ENCODE assay signal across 9 mouse cellular contexts in the genomic region with DNA sequence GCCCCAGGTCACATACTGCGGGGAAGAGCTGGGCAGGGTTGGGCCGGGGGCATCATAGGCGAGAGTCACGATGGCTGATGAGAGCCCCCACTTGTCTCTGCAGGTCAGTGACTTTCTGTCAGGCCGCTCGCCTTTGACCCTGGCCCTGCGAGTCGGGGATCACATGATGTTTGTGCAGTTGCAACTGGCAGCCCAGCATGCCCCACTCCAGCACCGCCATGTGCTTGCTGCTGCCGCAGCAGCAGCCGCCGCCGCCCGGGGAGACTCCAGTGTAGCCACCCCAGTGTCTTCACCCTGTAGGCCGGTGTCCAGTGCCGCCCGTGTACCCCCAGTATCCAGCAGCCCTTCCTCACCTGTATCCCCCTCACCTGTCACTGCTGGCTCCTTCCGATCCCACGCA. TPM values are rescaled to one million over a fixed set of nuclear protein-coding genes. Genes with fewer than 3 reads are reported as not detected.
DNase-seq lines count a peak whose midpoint lies in the region; ATAC-seq and TF ChIP-seq lines count a peak whose summit lies in the region.
"Had no signal": no experiment of that assay in that cellular context is flagged by ENCODE, and none has a peak within 500 bp of the region (broad histone marks: within the 10 kb centered on the region; RNA-seq: fewer than 3 reads in every experiment).

No protein-coding gene starts in this region.

- no peak for TF ChIP-seq EP300 in liver, embryonic 14.5 days (IDR thresholded peaks at IDR 0.05; ENCODE audit: low read depth)

- TF ChIP-seq CTCF in C2C12 (IDR thresholded peaks at IDR 0.05; ENCODE audit: control insufficient read depth, insufficient read depth, insufficient read length): no peak
- TF ChIP-seq CTCF in intestine, postnatal 0 days (IDR thresholded peaks at IDR 0.05; ENCODE audit: low read depth): no peak
- TF ChIP-seq CTCF in liver, embryonic 14.5 days (IDR thresholded peaks at IDR 0.05; ENCODE audit: low read depth): no peak
- TF ChIP-seq CTCF in thymus, adult 2 months (IDR thresholded peaks at IDR 0.05; ENCODE audit: borderline replicate concordance, control insufficient read depth, extremely low read depth, insufficient read depth, low read length, poor library complexity): no peak

- no peak for TF ChIP-seq POLR2A in thymus, adult 2 months (IDR thresholded peaks at IDR 0.05; ENCODE audit: control insufficient read depth, extremely low read depth, insufficient read depth, low read length, poor library complexity)

- H3K36me3 ChIP-seq in C2C12 (ENCODE audit: control insufficient read depth, insufficient read depth): peaks cover 88% of the 10 kb centered on the region
- peaks cover 71% of the 10 kb centered on the region for H3K36me3 ChIP-seq in embryonic facial prominence, embryonic 13.5 days
- peaks cover 69% of the 10 kb centered on the region for H3K36me3 ChIP-seq in intestine, postnatal 0 days (ENCODE audit: control insufficient read depth, insufficient read depth)
- H3K36me3 ChIP-seq in liver, embryonic 14.5 days (replicated peaks; ENCODE audit: control insufficient read depth, insufficient read depth, low read depth): peaks cover 54% of the 10 kb centered on the region
- peaks cover 47% of the 10 kb centered on the region for H3K36me3 ChIP-seq in thymus, adult 2 months (ENCODE audit: control insufficient read depth, insufficient read depth, low read length)

- H3K4me3 ChIP-seq in C2C12 (ENCODE audit: insufficient read depth, poor library complexity, severe bottlenecking): no peak overlapping the region
- H3K4me3 ChIP-seq in embryonic facial prominence, embryonic 13.5 days: peak overlapping the region; percentile 97; the same call in 1 of the 2 replicates
- H3K4me3 ChIP-seq in intestine, postnatal 0 days (ENCODE audit: low read depth, low read length): no peak overlapping the region
- no peak overlapping the region for H3K4me3 ChIP-seq in liver, embryonic 14.5 days (ENCODE audit: insufficient read depth in 1 of 2, low read depth in 2 of 2, low read length in 2 of 2)
- no peak overlapping the region for H3K4me3 ChIP-seq in thymus, adult 2 months (ENCODE audit: control insufficient read depth, insufficient read depth, low read length)
- H3K4me3 ChIP-seq: erythroblast, embryonic 14.5 days had no signal

- H3K27me3 ChIP-seq in C2C12 (ENCODE audit: control insufficient read depth, insufficient read depth, insufficient read length): no peaks in the 10 kb centered on the region
- H3K27me3 ChIP-seq in embryonic facial prominence, embryonic 13.5 days: no peaks in the 10 kb centered on the region
- no peaks in the 10 kb centered on the region for H3K27me3 ChIP-seq in intestine, postnatal 0 days (replicated peaks; ENCODE audit: control insufficient read depth, insufficient read depth, low read length)
- no peaks in the 10 kb centered on the region for H3K27me3 ChIP-seq in liver, embryonic 14.5 days (ENCODE audit: control insufficient read depth, insufficient read depth, low read length)
- no peaks in the 10 kb centered on the region for H3K27me3 ChIP-seq in thymus, adult 2 months (ENCODE audit: control insufficient read depth, insufficient read depth, low read length)

- peak overlapping the region; percentile 96; the same call in 1 of the 2 replicates for H3K9ac ChIP-seq in embryonic facial prominence, embryonic 13.5 days
- H3K9ac ChIP-seq in intestine, postnatal 0 days (ENCODE audit: low read depth, low read length): peak overlapping the region; percentile 31
- H3K9ac ChIP-seq in liver, embryonic 14.5 days (replicated peaks): no peak overlapping the region

- H3K79me2 ChIP-seq in C2C12 (ENCODE audit: control insufficient read depth, insufficient read depth): peaks cover 88% of the 10 kb centered on the region

- peaks cover 68% of the 10 kb centered on the region for H3K79me3 ChIP-seq in C2C12 (ENCODE audit: low read depth)

- 82% methylated on average over 19 of the region's 19 CpGs for WGBS in embryonic facial prominence, embryonic 13.5 days
- WGBS in intestine, postnatal 0 days: 70% methylated on average over 19 of the region's 19 CpGs
- 89% methylated on average over 19 of the region's 19 CpGs for WGBS in liver, embryonic 14.5 days (ENCODE audit: insufficient replicate concordance)
- 98% methylated on average over 19 of the region's 19 CpGs for WGBS in thymus, adult 2 months

- H3K27ac ChIP-seq in embryonic facial prominence, embryonic 13.5 days: peak overlapping the region; percentile 100
- peak overlapping the region; percentile 92 for H3K27ac ChIP-seq in intestine, postnatal 0 days (ENCODE audit: low read depth, low read length)
- H3K27ac ChIP-seq in liver, embryonic 14.5 days: no peak overlapping the region
- H3K27ac ChIP-seq in thymus, adult 2 months (ENCODE audit: control insufficient read depth, insufficient read depth, low read length): no peak overlapping the region

- intact Hi-C loops in gastrocnemius, postnatal 36 days (cut with DNase I): no loop called here

- no peak for DNase-seq in liver, embryonic 14.5 days (ENCODE audit: low read depth in 3 of 3, low spot score in 3 of 3)
- no peak for DNase-seq in left cerebral cortex, adult 18-20 months (ENCODE audit: low spot score in 2 of 2)
- no peak for DNase-seq in gastrocnemius, postnatal 36 days
- no peak for DNase-seq in cerebellum, postnatal 14 days
- DNase-seq in thymus, adult 2 months: no peak

- H3K4me1 ChIP-seq in embryonic facial prominence, embryonic 13.5 days: peaks cover 68% of the 10 kb centered on the region
- peaks cover 27% of the 10 kb centered on the region for H3K4me1 ChIP-seq in intestine, postnatal 0 days (replicated peaks; ENCODE audit: control insufficient read depth, insufficient read depth, low read length)
- H3K4me1 ChIP-seq in liver, embryonic 14.5 days (replicated peaks; ENCODE audit: control insufficient read depth in 2 of 2, insufficient read depth in 2 of 2, low read length in 1 of 2): peaks cover 6 to 7% of the 10 kb centered on the region in 2 experiments
- peaks cover 43% of the 10 kb centered on the region for H3K4me1 ChIP-seq in thymus, adult 2 months (replicated peaks; ENCODE audit: control insufficient read depth, insufficient read depth, low read length)

- peak overlapping the region; percentile 25 for H3ac ChIP-seq in C2C12 (ENCODE audit: control insufficient read depth, insufficient read length, low read depth)

- H3K4me2 ChIP-seq in embryonic facial prominence, embryonic 13.5 days: peak overlapping the region; percentile 98
- peak overlapping the region; percentile 86 for H3K4me2 ChIP-seq in intestine, postnatal 0 days (replicated peaks; ENCODE audit: low read depth)
- H3K4me2 ChIP-seq in liver, embryonic 14.5 days (ENCODE audit: low read depth): peak overlapping the region; percentile 99

- H3K9me3 ChIP-seq in embryonic facial prominence, embryonic 13.5 days: no peaks in the 10 kb centered on the region
- no peaks in the 10 kb centered on the region for H3K9me3 ChIP-seq in intestine, postnatal 0 days (ENCODE audit: control insufficient read depth)
- no peaks in the 10 kb centered on the region for H3K9me3 ChIP-seq in liver, embryonic 14.5 days (ENCODE audit: control insufficient read depth, low read length)

- no peak for ATAC-seq in embryonic facial prominence, embryonic 13.5 days (ENCODE audit: insufficient number of reproducible peaks, insufficient read depth, low FRiP score, low TSS enrichment, low read depth)
- no peak for ATAC-seq in intestine, postnatal 0 days
- ATAC-seq in liver, embryonic 14.5 days (ENCODE audit: insufficient read depth): no peak

RNA-seq across cellular contexts. Expression of gene Midn, which starts 5.6 kb away (rescaled TPM):
- 77.5 TPM for polyA plus RNA-seq in C2C12 (2012; fragmentation: generic; extraction: Trizol)
- 21.2 and 25.7 TPM in 2 replicates for polyA plus RNA-seq in embryonic facial prominence, embryonic 13.5 days (2015; fragmentation: Nextera tagmentation; extraction: Ambion mirVana)
- polyA plus RNA-seq in intestine, postnatal 0 days (2015; fragmentation: Nextera tagmentation; extraction: Ambion mirVana): 18.1 and 19.5 TPM in 2 replicates
- 9.1 and 10.3 TPM in 2 replicates for polyA plus RNA-seq in liver, embryonic 14.5 days (2012; rRNA removed)
- 5.1 and 5.7 TPM in 2 replicates for polyA plus RNA-seq in liver, embryonic 14.5 days (2014; fragmentation: Nextera tagmentation; extraction: Ambion mirVana)
- total RNA-seq in left cerebral cortex, adult 18-20 months (2021): 100 to 1,000 TPM; 105 TPM
- 10 to 100 TPM; 37.6 to 49.3 TPM for total RNA-seq in gastrocnemius, postnatal 36 days (2021)
- polyA plus RNA-seq in thymus, adult 2 months (2012; rRNA removed): 342 and 374 TPM in 2 replicates

RNA-seq across cellular contexts. Expression of gene Cirbp, which starts 12.1 kb away (rescaled TPM):
- 30.9 TPM for polyA plus RNA-seq in C2C12 (2012; fragmentation: generic; extraction: Trizol)
- polyA plus RNA-seq in embryonic facial prominence, embryonic 13.5 days (2015; fragmentation: Nextera tagmentation; extraction: Ambion mirVana): 142 and 162 TPM in 2 replicates
- polyA plus RNA-seq in intestine, postnatal 0 days (2015; fragmentation: Nextera tagmentation; extraction: Ambion mirVana): 222 and 228 TPM in 2 replicates
- polyA plus RNA-seq in liver, embryonic 14.5 days (2012; rRNA removed): 19.4 and 19.8 TPM in 2 replicates
- 10.1 and 10.7 TPM in 2 replicates for polyA plus RNA-seq in liver, embryonic 14.5 days (2014; fragmentation: Nextera tagmentation; extraction: Ambion mirVana)
- total RNA-seq in left cerebral cortex, adult 18-20 months (2021): 10 to 100 TPM; 89.7 to 94.6 TPM
- 10 to 100 TPM; 22.6 to 28.3 TPM for total RNA-seq in gastrocnemius, postnatal 36 days (2021)
- 173 and 193 TPM in 2 replicates for polyA plus RNA-seq in thymus, adult 2 months (2012; rRNA removed)

RNA-seq across cellular contexts. Expression of gene Cbarp, which starts 13.1 kb away (rescaled TPM):
- 12.1 TPM for polyA plus RNA-seq in C2C12 (2012; fragmentation: generic; extraction: Trizol)
- 6.8 and 9.8 TPM in 2 replicates for polyA plus RNA-seq in embryonic facial prominence, embryonic 13.5 days (2015; fragmentation: Nextera tagmentation; extraction: Ambion mirVana)
- 2.1 and 2.7 TPM in 2 replicates for polyA plus RNA-seq in intestine, postnatal 0 days (2015; fragmentation: Nextera tagmentation; extraction: Ambion mirVana)
- polyA plus RNA-seq in liver, embryonic 14.5 days (2012; rRNA removed): 1.8 and 2.2 TPM in 2 replicates
- polyA plus RNA-seq in liver, embryonic 14.5 days (2014; fragmentation: Nextera tagmentation; extraction: Ambion mirVana): 0.42 and 1.1 TPM in 2 replicates
- total RNA-seq in left cerebral cortex, adult 18-20 months (2021): 100 to 1,000 TPM; 418 to 437 TPM
- total RNA-seq in gastrocnemius, postnatal 36 days (2021): 1 to 10 TPM; 1.4 to 2.1 TPM
- 34.0 and 37.7 TPM in 2 replicates for polyA plus RNA-seq in thymus, adult 2 months (2012; rRNA removed)

RNA-seq across cellular contexts. Expression of gene Atp5d, which starts 15.3 kb away (rescaled TPM):
- 720 TPM for polyA plus RNA-seq in C2C12 (2012; fragmentation: generic; extraction: Trizol)
- polyA plus RNA-seq in embryonic facial prominence, embryonic 13.5 days (2015; fragmentation: Nextera tagmentation; extraction: Ambion mirVana): 491 and 513 TPM in 2 replicates
- polyA plus RNA-seq in intestine, postnatal 0 days (2015; fragmentation: Nextera tagmentation; extraction: Ambion mirVana): 1,009 and 1,013 TPM in 2 replicates
- 196 and 211 TPM in 2 replicates for polyA plus RNA-seq in liver, embryonic 14.5 days (2012; rRNA removed)
- polyA plus RNA-seq in liver, embryonic 14.5 days (2014; fragmentation: Nextera tagmentation; extraction: Ambion mirVana): 249 and 270 TPM in 2 replicates
- total RNA-seq in left cerebral cortex, adult 18-20 months (2021): 100 to 1,000 TPM; 367 to 371 TPM
- total RNA-seq in gastrocnemius, postnatal 36 days (2021): 100 to 1,000 TPM; 600 to 616 TPM
- 1,163 and 1,361 TPM in 2 replicates for polyA plus RNA-seq in thymus, adult 2 months (2012; rRNA removed)

RNA-seq across cellular contexts. Expression of gene 1600002K03Rik, which starts 19.0 kb away (rescaled TPM):
- polyA plus RNA-seq in C2C12 (2012; fragmentation: generic; extraction: Trizol): 33.4 TPM
- polyA plus RNA-seq in embryonic facial prominence, embryonic 13.5 days (2015; fragmentation: Nextera tagmentation; extraction: Ambion mirVana): 11.0 and 11.6 TPM in 2 replicates
- 12.7 and 13.9 TPM in 2 replicates for polyA plus RNA-seq in intestine, postnatal 0 days (2015; fragmentation: Nextera tagmentation; extraction: Ambion mirVana)
- 6.8 and 6.9 TPM in 2 replicates for polyA plus RNA-seq in liver, embryonic 14.5 days (2012; rRNA removed)
- polyA plus RNA-seq in liver, embryonic 14.5 days (2014; fragmentation: Nextera tagmentation; extraction: Ambion mirVana): 10.6 and 13.2 TPM in 2 replicates
- 1 to 10 TPM; 6.8 to 7.0 TPM for total RNA-seq in left cerebral cortex, adult 18-20 months (2021)
- total RNA-seq in gastrocnemius, postnatal 36 days (2021): 1 to 10 TPM; 4.7 to 5.1 TPM
- polyA plus RNA-seq in thymus, adult 2 months (2012; rRNA removed): 11.1 and 14.8 TPM in 2 replicates

Comparison
In these comparisons a context has a peak if more than half of its experiments do, and no peak if none do; other contexts are left out.
1. H3K27ac ChIP-seq: peak in embryonic facial prominence, embryonic 13.5 days (single experiment) and intestine, postnatal 0 days (single experiment); none in liver, embryonic 14.5 days (single experiment) and thymus, adult 2 months (single experiment).
2. Peak in every context shown above with its lines, with median percentiles within 50 percentile points of each other: H3K4me2 ChIP-seq.